In genomic region chr12:68683897-68684296, GRCm38 (mm10) we compare ENCODE assay signal across 18 mouse cellular contexts.
"Had no signal": no experiment of that assay in that cellular context is flagged by ENCODE, and none has a peak within 500 bp of the region (broad histone marks: within the 10 kb centered on the region; RNA-seq: fewer than 3 reads in every experiment).

No protein-coding gene starts in this region.

- H3K36me3 ChIP-seq: kidney, embryonic 15.5 days; liver, embryonic 13.5 days; neural tube, embryonic 13.5 days; stomach, embryonic 15.5 days had no signal

- H3K9ac ChIP-seq: kidney, embryonic 15.5 days; liver, embryonic 13.5 days; neural tube, embryonic 13.5 days; stomach, embryonic 15.5 days had no signal

- H3K4me3 ChIP-seq: kidney, embryonic 15.5 days; left cerebral cortex, adult 2 months; liver, embryonic 13.5 days; myocyte; neural tube, embryonic 13.5 days; stomach, embryonic 15.5 days had no signal

- H3K4me1 ChIP-seq: kidney, embryonic 15.5 days; liver, embryonic 13.5 days; neural tube, embryonic 13.5 days; stomach, embryonic 15.5 days had no signal

- H3K9me3 ChIP-seq: kidney, embryonic 15.5 days; liver, embryonic 13.5 days; neural tube, embryonic 13.5 days; stomach, embryonic 15.5 days had no signal

- H3K27me3 ChIP-seq: kidney, embryonic 15.5 days; liver, embryonic 13.5 days; neural tube, embryonic 13.5 days; stomach, embryonic 15.5 days had no signal

- H3K4me2 ChIP-seq: kidney, embryonic 15.5 days; liver, embryonic 13.5 days; neural tube, embryonic 13.5 days; stomach, embryonic 15.5 days had no signal

- H3K27ac ChIP-seq: kidney, embryonic 15.5 days; left cerebral cortex, adult 2 months; liver, embryonic 13.5 days; neural tube, embryonic 13.5 days; stomach, embryonic 15.5 days had no signal

- DNase-seq: kidney, adult 11 months; kidney, adult 8-10 months; kidney, postnatal 10 days; kidney, postnatal 36 days; layer of hippocampus, postnatal 36 days; liver, embryonic 13.5 days; lung, adult 2 months; lung, postnatal 14 days; lung, postnatal 4 days; retina, postnatal 1 day; right cerebral cortex, postnatal 25 days; spleen, adult 18-20 months; thymus, postnatal 25 days had no signal
